Mouse (Mus musculus): Measurements from ENCODE around the gene Olfr56. TPM values are rescaled to one million over a fixed set of nuclear protein-coding genes. Genes with fewer than 3 reads are reported as not detected.

The Olfr56 gene
- not detected in 2 replicates for polyA plus RNA-seq (2015; fragmentation: Nextera tagmentation; extraction: Ambion mirVana)

DNA sequence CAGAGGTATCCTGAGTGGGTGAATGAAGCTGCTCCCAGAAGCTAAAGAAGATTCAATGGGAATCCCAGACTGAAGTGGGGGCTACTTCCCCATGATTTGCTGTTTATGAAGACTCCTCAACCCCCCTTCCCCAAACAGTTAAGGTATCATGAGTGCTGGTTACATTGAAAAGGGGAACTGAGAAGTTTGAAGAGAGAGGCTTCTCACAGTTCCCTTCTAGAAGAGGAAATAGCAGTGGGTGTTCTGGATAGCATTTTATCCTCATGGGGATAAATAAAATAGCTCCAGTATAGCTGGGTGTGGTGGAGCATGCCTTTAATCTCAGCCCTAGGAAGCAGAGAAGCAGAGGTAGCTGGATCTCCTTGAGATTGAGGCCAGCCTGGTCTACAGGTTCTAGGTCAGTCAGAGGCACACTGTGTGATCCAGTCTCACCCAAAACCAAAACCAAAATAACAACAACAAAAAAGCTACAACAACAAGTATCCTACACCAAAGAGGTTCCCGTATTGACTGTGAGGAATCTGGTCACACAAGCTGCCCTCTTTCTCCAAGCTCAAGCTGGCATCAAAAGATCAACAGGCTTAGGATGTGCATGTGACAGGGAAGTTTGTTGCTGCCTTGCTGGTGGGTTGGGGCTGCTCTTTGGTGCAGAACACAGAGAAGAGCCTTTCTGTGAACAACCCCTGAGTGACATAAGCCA is at the start of gene Olfr56:
Olfr56 (plus strand) TSS at position 650 of the 700 bp plus-strand sequence.

GRCm38 (mm10) chr11:48946090-48946489 is 32.6 kb upstream of the Olfr56 start, which contains the start of gene Psme2b:
TSS of gene Psme2b (minus strand) at chr11:48946190.

DNA sequence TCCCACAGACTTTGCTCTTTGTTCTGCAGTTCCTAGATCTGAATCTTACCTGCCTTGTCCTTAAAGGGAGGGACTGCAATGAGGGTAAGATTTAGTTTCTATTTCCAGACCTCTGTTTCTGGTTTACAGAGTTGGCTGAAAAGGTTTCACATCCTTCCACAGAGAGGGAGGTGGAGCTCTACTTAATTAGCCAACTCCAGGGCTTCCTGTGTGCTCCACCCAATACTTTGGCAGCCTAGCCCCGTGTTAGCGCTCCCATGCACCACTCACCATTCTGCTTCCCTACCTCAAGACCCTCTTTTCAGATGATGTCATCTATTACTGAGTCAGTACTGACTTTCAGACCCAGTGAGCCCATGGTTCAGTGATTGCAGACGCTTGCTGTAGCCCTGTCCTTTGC is 562 bp downstream of the Olfr56 start, which contains the start of gene 9930111J21Rik1:
9930111J21Rik1 (minus strand) TSS at position 148 of the 400 bp plus-strand sequence.

DNA sequence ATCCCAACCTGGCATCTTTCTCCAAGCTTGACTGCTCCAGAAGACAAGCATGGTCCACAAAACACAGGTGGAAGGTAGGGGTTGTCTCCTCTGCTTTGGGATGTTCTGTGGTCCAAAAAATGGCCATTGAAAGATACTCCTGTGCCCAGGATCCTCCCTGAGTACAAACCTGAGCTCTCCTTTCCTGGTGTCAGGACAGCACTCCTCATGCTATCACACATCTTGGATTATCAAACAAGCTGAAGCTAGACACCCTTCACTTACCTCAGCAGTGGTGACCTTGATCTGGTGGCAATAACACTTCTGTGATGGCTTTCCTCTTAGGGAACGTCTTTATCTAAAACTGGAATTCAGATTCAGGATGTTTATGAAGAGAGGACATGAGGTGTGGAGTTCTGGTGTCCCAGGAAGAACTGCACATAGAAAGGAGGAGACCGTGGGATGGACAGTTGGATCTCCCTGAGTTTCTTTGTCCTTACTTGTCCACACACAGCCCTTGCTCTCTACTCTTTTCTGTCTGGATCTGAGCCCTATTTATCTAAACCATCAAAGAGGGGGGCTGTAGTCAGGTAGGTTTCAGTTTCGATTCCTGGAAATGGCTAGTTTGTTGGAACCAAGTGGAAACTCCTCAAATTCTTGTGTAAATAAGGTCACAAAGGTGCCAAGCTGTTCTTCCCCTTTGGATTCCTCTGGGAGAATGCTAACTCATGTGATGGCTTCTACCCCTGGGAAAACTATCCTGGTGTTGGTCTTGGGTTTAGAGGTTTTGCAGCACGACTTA is 13.2 kb downstream of the Olfr56 start, which contains the start of gene Gm12185:
Gm12185 (minus strand) TSS at position 487 of the 781 bp plus-strand sequence.

DNA sequence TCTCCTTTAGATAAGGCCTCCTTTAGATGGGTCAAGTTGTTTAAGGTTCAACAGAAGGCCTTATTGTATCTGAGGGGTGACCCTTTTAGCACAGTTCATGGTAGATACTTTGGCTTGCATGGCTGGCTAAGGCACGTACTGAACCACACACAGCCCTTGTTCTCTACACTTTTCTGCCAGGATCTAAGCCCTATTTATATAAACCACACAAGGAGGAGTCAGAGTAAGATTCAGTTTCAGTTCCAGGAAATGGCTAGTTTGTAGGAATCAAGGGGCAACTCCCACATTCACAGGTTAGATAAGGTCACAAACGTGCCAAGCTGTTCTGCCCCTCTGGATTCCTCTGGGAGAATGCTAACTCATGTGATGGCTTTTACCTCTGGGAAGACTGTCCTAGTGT is 15.3 kb downstream of the Olfr56 start, which contains the start of gene Tgtp1:
Tgtp1 (minus strand) TSS at position 155 of the 400 bp plus-strand sequence.

DNA sequence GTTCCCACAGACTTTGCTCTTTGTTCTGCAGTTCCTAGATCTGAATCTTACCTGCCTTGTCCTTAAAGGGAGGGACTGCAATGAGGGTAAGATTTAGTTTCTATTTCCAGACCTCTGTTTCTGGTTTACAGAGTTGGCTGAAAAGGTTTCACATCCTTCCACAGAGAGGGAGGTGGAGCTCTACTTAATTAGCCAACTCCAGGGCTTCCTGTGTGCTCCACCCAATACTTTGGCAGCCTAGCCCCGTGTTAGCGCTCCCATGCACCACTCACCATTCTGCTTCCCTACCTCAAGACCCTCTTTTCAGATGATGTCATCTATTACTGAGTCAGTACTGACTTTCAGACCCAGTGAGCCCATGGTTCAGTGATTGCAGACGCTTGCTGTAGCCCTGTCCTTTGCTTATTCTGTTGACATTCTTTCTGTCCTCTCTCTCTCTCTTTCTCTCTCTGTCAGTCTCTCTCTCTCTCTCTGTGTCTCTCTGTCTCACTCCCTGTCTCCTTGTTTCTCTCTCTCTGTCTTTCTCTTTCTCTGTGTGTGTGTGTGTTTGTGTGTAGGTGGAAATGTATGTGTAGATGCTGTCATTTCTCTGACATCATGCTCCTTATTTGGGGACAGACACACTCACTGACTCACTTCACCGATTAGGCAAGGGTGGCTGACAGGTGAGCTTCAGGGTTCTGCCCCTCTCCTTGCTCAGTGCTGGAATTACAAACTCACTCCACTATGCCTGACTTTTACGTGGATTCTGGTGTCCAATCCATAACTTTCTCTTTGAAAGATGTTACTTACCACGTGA is 72.6 kb downstream of the Olfr56 start, which contains the start of gene 9930111J21Rik2:
9930111J21Rik2 (minus strand) TSS at position 150 of the 799 bp plus-strand sequence.

DNA sequence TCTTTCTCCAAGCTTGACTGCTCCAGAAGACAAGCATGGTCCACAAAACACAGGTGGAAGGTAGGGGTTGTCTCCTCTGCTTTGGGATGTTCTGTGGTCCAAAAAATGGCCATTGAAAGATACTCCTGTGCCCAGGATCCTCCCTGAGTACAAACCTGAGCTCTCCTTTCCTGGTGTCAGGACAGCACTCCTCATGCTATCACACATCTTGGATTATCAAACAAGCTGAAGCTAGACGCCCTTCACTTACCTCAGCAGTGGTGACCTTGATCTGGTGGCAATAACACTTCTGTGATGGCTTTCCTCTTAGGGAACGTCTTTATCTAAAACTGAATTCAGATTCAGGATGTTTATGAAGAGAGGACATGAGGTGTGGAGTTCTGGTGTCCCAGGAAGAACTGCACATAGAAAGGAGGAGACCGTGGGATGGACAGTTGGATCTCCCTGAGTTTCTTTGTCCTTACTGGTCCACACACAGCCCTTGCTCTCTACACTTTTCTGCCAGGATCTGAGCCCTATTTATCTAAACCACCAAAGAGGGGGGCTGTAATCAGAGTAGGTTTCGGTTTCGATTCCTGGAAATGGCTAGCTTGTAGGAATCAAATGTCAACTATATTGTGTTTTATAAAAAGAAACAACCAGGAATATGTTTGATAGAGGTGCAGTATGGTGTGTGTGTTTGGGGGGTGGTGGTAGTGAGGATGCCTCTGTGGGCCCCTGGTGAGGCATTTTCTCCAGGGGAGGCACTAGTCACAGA is 85.2 kb downstream of the Olfr56 start, which contains the start of gene Tgtp2:
Tgtp2 (minus strand) TSS at position 494 of the 757 bp plus-strand sequence.

DNA sequence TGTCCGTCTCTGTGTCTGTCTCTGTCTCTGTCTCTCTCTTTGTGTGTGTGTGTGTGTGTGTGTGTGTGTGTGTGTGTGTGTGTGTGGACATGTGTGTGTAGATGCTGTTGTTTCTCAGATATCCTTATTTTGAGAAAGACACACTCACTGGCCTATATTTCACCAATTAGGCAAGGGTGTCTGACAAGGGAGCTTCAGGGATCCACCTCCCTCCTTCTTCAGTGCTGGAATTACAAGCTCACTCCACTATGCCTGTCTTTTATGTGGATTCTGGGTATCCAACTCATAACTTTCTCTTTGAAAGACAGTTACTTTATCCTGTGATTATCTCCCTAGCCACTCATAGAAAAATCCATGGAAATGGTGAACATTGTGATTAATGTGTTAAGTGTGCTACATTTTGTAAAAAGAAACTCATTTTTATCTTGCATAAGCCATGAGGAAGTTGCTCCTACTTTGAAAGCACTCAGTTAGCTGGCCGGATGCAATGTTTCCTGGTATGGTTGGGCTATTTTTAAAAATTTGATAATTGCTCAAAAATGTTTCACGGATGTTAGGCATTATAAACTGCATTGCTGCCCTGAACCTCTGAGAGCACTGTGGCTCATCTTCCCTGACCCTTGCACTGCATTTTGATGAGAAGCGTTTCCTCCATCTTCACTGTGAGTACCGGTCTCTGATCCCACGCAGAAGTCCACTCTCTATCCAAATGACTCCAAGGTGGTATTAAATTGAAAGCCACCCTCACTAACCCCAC is 97.5 kb downstream of the Olfr56 start, which contains the start of gene Ifi47:
Ifi47 (plus strand) TSS at position 587 of the 757 bp plus-strand sequence.

GRCm38 (mm10) chr11:49114774-49115173 is 136.1 kb downstream of the Olfr56 start, which contains the start of gene Olfr1396:
TSS of gene Olfr1396 (minus strand) at chr11:49114874.

GRCm38 (mm10) chr11:49141974-49142373 is 163.3 kb downstream of the Olfr56 start, which contains the start of gene Olfr1395:
TSS of gene Olfr1395 (plus strand) at chr11:49142274.

DNA sequence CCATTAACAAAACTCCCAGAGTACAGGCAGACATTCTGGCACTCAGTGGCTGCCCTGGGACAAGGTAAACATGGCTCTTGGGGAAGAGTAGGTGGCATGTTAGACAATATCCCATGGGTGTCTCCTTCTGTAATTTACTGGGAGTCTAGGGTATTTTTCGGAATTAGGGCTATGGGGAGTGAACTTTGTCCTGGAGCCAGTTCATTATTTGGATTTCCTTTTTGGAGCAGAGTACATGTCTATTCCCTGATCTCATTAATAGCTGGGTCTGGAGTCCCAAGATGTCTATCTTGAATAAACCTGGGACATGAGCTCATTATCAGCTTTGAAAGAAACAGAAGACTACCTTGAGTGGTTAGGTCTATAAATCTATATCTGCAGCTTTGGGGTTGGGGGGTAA is 175.4 kb downstream of the Olfr56 start, which contains the start of gene Olfr1394:
Olfr1394 (plus strand) TSS at position 301 of the 400 bp plus-strand sequence.

Other genes starting within 250 kb of the Olfr56 start
- 330 and 341 TPM in 2 replicates for gene Rack1, start 178.6 kb upstream of the Olfr56 start, polyA plus RNA-seq (2015; fragmentation: Nextera tagmentation; extraction: Ambion mirVana)
- gene Trim41, start 161.5 kb upstream of the Olfr56 start, polyA plus RNA-seq (2015; fragmentation: Nextera tagmentation; extraction: Ambion mirVana), result 5.5 and 5.8 TPM in 2 replicates
- gene Trim7, start 152.7 kb upstream of the Olfr56 start, polyA plus RNA-seq (2015; fragmentation: Nextera tagmentation; extraction: Ambion mirVana), result 4.1 and 4.4 TPM in 2 replicates
- 4.2 and 6.5 TPM in 2 replicates for gene Gm12184, start 152.2 kb upstream of the Olfr56 start, polyA plus RNA-seq (2015; fragmentation: Nextera tagmentation; extraction: Ambion mirVana)
- 8.6 and 9.7 TPM in 2 replicates for gene Irgm1, start 107.2 kb upstream of the Olfr56 start, polyA plus RNA-seq (2015; fragmentation: Nextera tagmentation; extraction: Ambion mirVana)
- gene Gm5431, start 76.7 kb upstream of the Olfr56 start, polyA plus RNA-seq (2015; fragmentation: Nextera tagmentation; extraction: Ambion mirVana), result 0.22 and 0.28 TPM in 2 replicates
- 1.3 and 2.0 TPM in 2 replicates for gene Psme2b, start 32.7 kb upstream of the Olfr56 start, polyA plus RNA-seq (2015; fragmentation: Nextera tagmentation; extraction: Ambion mirVana)
- 0.41 and 0.45 TPM in 2 replicates for gene 9930111J21Rik1, start 509 bp downstream of the Olfr56 start, polyA plus RNA-seq (2015; fragmentation: Nextera tagmentation; extraction: Ambion mirVana)
- gene Gm12185, start 13.3 kb downstream of the Olfr56 start, polyA plus RNA-seq (2015; fragmentation: Nextera tagmentation; extraction: Ambion mirVana), result not detected in 2 replicates
- 0.21 and 0.43 TPM in 2 replicates for gene Tgtp1, start 15.3 kb downstream of the Olfr56 start, polyA plus RNA-seq (2015; fragmentation: Nextera tagmentation; extraction: Ambion mirVana)
- gene 9930111J21Rik2, start 72.4 kb downstream of the Olfr56 start, polyA plus RNA-seq (2015; fragmentation: Nextera tagmentation; extraction: Ambion mirVana), result 0.45 and 0.54 TPM in 2 replicates
- gene Tgtp2, start 85.3 kb downstream of the Olfr56 start, polyA plus RNA-seq (2015; fragmentation: Nextera tagmentation; extraction: Ambion mirVana), result 0.26 and 0.29 TPM in 2 replicates
- gene Ifi47, start 97.7 kb downstream of the Olfr56 start, polyA plus RNA-seq (2015; fragmentation: Nextera tagmentation; extraction: Ambion mirVana), result 1.8 and 1.9 TPM in 2 replicates
- not detected in 2 replicates for gene Olfr1396, start 136.0 kb downstream of the Olfr56 start, polyA plus RNA-seq (2015; fragmentation: Nextera tagmentation; extraction: Ambion mirVana)
- gene Olfr1395, start 163.4 kb downstream of the Olfr56 start, polyA plus RNA-seq (2015; fragmentation: Nextera tagmentation; extraction: Ambion mirVana), result not detected in 2 replicates
- gene Olfr1394, start 175.5 kb downstream of the Olfr56 start, polyA plus RNA-seq (2015; fragmentation: Nextera tagmentation; extraction: Ambion mirVana), result not detected in 2 replicates
- gene Btnl9, start 208.3 kb downstream of the Olfr56 start, polyA plus RNA-seq (2015; fragmentation: Nextera tagmentation; extraction: Ambion mirVana), result 0.38 and 0.53 TPM in 2 replicates
- 24.4 and 24.8 TPM in 2 replicates for gene Zfp62, start 224.4 kb downstream of the Olfr56 start, polyA plus RNA-seq (2015; fragmentation: Nextera tagmentation; extraction: Ambion mirVana)